Mouse (Mus musculus) regulatory T cell (primary cell): ENCODE data around the gene Smim17.
"Not testable (repeated sequence)": the region's sequence is repeated elsewhere in the genome, so short reads cannot be mapped to it uniquely, and the experiment has no call there.

Experiments used
- in situ Hi-C: fragments of 300-600 bp; cut with MboI, MseI; formaldehyde crosslinking; loops from one replicate; pipeline ENCODE4 v1.15.1; 2025; ENCODE audit warnings: high pct_unique_total_duplicates

The Smim17 gene

DNA sequence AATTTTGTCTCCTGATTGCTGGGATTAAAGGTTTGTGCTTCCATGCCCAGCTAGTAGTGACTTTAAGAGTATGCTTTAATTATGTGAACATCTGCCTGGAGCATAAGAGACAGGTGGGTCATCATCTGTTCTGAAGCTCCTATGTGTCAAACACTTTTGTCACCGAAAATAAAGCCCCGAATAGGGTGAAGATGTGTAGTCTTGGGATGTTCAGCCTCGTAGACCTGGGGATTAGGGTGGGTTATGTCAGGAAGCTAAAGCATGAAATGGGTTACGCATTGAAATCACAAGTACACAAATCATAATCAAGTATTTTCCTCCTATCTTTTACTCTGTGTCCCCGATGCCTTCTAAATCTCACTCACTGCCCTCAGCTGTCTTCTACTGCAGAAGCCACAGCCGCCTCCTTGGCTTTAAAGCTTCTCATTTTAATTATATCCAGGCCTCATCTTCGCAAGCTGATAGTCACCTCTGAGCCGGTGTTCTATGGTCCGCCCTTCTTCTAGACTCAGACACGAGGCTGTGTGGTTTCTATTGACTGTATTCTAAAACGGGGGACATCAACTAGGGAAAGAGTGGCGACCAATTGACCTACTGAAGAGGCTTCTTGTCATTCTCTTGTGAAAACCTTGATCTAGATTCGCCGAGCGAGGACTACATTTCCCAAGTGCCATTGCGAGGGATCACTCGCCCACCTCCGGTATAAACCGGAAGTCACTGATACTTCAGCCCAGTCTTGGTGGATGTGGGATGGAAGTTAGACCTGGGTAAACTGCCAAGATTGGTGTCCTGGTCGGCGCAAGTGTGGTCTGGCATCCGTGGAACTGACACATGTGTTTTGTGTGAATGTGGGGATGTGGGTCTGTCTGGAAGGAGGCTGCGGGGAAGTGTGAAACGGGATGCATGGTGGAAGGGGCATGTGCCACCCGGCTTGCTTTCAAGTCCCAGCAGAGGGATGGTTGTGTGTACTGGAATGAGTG, at the start of gene Smim17:
Gene Smim17 (plus strand): TSS at position 720 of the 980 bp plus-strand sequence.
- in situ Hi-C loops = loop anchor here (25.0 kb wide), 1 partner anchor 1886 kb away; the partner anchor contains the start of genes Ppp1r12c, Tnni3 and Tnnt1

- in situ Hi-C loops = loop anchor here (5.0 to 10.0 kb wide), 5 partner anchors 59 to 939 kb away; no protein-coding TSS in a partner anchor
These were observed 40.4 kb upstream of the Smim17 start for GRCm38 (mm10) chr7:6358121-6358520.

DNA sequence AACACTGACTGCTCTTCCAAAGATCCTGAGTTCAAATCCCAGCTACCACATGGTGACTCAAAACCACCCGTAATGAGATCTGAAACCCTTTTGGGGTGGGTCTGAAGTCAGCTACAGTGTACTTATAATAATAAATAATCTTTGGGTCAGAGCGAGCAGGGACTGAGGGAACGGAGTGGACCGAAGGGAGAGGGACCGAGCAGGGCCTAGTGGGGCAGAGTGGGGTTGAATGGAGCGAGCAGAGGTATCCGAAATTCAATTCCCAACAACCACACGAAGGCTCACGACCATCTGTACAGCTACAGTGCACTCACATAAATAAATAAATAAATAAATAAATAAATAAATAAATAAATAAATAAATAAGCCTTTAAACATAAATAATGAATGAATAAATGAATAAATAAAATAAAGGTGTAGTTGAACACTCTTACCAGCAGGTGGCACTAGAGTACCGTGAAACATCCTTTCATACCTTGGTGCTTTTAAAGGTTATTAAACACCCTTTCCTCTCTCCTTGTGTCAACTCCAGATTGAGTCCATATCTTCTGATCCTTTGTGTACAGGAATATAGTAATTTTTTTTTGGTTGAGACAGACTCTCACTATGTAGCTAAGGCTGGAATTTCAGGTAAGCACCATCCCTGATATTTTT, 39.5 kb upstream of the Smim17 start:
- in situ Hi-C loops = loop anchor here (5.0 to 10.0 kb wide), 5 partner anchors 58 to 938 kb away; no protein-coding TSS in a partner anchor

- in situ Hi-C loops = no loop called here
These were observed 37.9 kb upstream of the Smim17 start for GRCm38 (mm10) chr7:6360477-6361060.

DNA sequence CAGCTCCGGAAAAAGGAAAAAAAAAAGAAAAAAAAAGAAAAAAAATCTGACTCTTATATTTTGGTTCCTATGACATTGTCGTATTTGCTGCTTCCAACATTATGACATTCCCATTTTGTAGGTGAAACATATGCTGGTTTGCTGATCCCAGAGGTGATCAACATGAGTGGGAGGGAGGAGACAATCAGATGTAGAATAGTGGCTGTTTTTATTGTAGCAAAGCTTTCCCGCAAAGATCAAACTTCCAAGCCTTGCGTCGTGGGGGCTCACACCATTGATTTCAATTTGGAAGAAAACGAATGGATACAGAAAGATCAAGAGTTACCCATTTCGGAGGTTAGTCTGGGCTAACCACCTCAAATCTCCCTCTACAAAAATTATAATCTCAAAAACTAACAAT, 36.8 kb upstream of the Smim17 start:
- in situ Hi-C loops = no loop called here

GRCm38 (mm10) chr7:6362268-6363046, 36.1 kb upstream of the Smim17 start:
- in situ Hi-C loops = no loop called here

DNA sequence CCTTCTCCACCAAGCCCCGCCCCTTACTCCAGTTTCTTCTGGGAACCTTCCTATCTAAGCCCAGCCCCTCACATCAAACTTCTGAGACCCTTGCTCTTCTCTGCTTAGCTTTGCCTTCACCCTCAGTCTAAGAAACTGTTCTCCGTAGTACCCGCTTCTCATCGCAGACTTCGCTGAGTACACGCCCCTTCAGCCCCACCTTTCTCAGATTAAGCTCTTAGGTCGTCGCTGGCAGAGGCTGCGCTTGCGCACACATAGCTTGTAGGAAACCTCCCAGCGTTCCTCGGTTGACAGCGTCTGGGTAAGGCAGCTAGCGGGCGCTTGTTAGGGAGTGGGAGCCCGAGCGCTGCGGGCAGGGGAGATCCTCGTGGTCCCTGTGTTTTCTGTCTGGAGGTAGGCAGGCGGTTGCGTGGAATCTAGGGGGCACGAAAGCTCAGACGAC, 35.4 kb upstream of the Smim17 start, which contains the start of gene Zfp78:
Gene Zfp78 (plus strand): TSS at position 234 of the 442 bp plus-strand sequence.
- in situ Hi-C loops = no loop called here

- in situ Hi-C loops = no loop called here
These were observed 33.8 kb upstream of the Smim17 start for GRCm38 (mm10) chr7:6364761-6365160.

GRCm38 (mm10) chr7:6367185-6367584, 31.3 kb upstream of the Smim17 start:
- in situ Hi-C loops = no loop called here

GRCm38 (mm10) chr7:6368146-6368545, 30.4 kb upstream of the Smim17 start:
- in situ Hi-C loops = not testable (repeated sequence)

DNA sequence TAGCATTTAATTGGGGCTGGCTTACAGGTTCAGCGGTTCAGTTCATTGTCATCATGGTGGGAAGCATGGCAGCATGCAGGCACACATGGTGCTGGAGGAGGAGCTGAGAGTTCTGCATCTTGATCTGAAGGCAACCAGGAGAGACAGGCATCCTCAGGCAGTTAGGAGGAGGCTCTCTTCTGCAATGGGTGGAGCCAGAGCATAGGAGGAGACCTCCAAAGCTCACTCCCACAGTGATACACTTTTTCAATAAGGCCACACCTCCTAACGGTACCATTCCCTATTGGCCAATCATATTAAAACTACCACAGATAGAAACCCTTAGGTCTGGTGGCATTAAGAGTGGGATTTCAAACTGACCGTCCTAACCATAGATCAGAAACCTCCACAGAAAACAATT, 29.1 kb upstream of the Smim17 start:
- in situ Hi-C loops = no loop called here

DNA sequence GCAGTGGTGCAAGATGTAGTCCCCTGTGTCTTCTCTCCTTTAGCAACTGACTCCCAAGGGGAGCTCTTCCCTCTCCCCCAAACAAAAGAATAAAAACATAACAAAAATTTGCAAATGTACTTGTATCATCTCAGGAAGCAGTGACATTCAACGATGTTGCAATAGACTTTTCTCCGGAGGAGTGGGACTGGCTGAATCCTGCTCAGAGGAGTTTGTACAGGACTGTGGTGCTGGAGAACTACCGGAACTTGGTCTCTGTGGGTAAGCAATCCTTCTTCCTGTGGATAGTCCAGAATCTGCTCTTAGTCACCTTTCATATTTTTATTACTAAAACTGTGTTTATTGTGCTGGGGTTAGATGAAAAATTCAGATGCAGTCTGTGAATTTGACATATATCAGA, 25.5 kb upstream of the Smim17 start:
- in situ Hi-C loops = no loop called here

- in situ Hi-C loops = loop anchor here (25.0 kb wide), 1 partner anchor 1866 kb away; the partner anchor contains the start of genes Ppp1r12c, Tnni3 and Tnnt1
These were observed 20.1 kb upstream of the Smim17 start for GRCm38 (mm10) chr7:6378441-6378840.

GRCm38 (mm10) chr7:6381431-6381830, 17.1 kb upstream of the Smim17 start:
- in situ Hi-C loops = loop anchor here (10.0 to 25.0 kb wide), 3 partner anchors 97 to 1869 kb away; partner anchors contain the start of genes Ppp1r12c, Tnni3, Tnnt1 and Zfp667

DNA sequence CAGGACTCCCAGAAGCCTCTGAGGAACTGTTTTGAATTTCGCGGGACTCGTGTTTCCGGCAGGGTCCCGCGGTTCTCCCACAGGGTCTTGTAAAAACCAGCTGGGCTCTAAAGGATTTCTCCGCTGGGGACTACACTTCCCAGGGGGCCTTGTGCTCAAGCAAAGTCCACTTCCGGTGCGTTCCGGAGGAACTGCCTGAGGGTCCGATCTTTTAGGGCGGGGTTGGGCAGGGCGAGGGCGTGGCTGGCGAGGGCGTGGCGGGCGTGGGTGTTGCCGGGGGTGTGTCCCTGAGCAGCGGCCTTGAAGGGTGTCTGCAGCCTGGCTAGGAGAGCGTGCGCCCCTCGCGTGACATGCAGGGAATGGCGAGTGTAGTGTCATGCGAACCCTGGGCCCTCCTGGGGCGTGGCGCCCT, 15.5 kb upstream of the Smim17 start, which contains the start of gene Zfp28:
Gene Zfp28 (plus strand): TSS at position 252 of the 412 bp plus-strand sequence.
- in situ Hi-C loops = loop anchor here (10.0 to 25.0 kb wide), 3 partner anchors 98 to 1871 kb away; partner anchors contain the start of genes Ppp1r12c, Tnni3, Tnnt1 and Zfp667

- in situ Hi-C loops = loop anchor here (10.0 to 25.0 kb wide), 3 partner anchors 99 to 1872 kb away; partner anchors contain the start of genes Ppp1r12c, Tnni3, Tnnt1 and Zfp667
These were observed 14.5 kb upstream of the Smim17 start for GRCm38 (mm10) chr7:6384011-6384410.

DNA sequence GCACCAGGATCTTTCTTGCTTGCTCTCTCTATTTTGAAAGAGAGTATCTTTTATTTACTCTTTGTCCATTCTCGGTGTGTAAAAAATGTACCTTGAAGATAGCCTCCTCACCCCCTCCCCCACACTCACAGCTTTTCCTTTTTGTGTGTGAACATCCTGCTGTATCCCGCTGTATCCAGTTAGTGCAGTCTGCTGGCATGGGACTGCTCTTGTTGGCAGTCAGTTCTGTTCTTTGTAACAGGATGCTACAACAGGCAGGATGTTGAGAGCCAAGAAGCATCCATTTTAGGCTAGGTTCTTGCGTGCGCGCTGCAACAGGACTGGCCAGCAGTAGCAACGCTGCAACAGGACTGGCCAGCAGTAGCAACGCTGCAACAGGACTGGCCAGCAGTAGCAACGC, 11.5 kb upstream of the Smim17 start:
- in situ Hi-C loops = loop anchor here (10.0 to 25.0 kb wide), 3 partner anchors 102 to 1875 kb away; partner anchors contain the start of genes Ppp1r12c, Tnni3, Tnnt1 and Zfp667

GRCm38 (mm10) chr7:6388971-6389370, 9.5 kb upstream of the Smim17 start:
- in situ Hi-C loops = loop anchor here (10.0 to 25.0 kb wide), 3 partner anchors 104 to 1877 kb away; partner anchors contain the start of genes Ppp1r12c, Tnni3, Tnnt1 and Zfp667

DNA sequence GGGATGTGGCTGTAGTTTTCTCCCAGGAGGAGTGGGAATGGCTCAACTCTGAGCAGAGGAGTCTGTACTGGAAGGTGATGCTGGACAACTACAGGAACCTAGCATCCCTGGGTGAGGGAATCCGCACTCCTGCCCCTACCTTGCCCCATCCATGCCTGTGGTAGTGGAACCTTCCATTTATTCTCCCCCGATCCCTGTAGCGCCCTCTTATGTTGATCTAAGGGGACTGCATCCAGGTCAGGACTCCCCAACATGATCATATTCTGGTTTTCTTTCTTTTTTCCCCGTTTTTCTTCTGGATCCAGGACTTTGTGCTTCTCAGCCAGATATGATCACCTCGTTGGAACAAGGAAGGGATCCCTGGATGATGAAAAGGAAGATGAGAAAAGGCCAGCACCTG, 9.1 kb upstream of the Smim17 start:
- in situ Hi-C loops = loop anchor here (10.0 to 25.0 kb wide), 3 partner anchors 105 to 1877 kb away; partner anchors contain the start of genes Ppp1r12c, Tnni3, Tnnt1 and Zfp667

- in situ Hi-C loops = no loop called here
These were observed 11.5 kb downstream of the Smim17 start, which contains the start of gene Gm20715 for GRCm38 (mm10) chr7:6410043-6410442. Gene Gm20715, plus strand, starts transcription at chr7:6410277.
